Mouse (Mus musculus) bone marrow macrophage, adult 2 months (primary cell): ENCODE results near the gene 2210016L21Rik.

Source experiments
- CTCF ChIP-seq: IDR thresholded peaks from 2 replicates; pipeline ENCODE4 v1.5.1; 2012; ENCODE audit warnings: low read depth, mild to moderate bottlenecking, low read length, moderate library complexity
- POLR2A ChIP-seq: IDR thresholded peaks from 2 replicates; pipeline ENCODE4 v1.6.1; 2012; ENCODE audit warnings: mild to moderate bottlenecking, low read depth, low read length, borderline replicate concordance

GRCm38 (mm10) chr5:114908598-114909305 lies 33.2 kb upstream of the 2210016L21Rik start:
- TF ChIP-seq CTCF (no peak), POLR2A (no peak)
